Comparison of ENCODE assay signal across 8 mouse cellular contexts in the genomic region with DNA sequence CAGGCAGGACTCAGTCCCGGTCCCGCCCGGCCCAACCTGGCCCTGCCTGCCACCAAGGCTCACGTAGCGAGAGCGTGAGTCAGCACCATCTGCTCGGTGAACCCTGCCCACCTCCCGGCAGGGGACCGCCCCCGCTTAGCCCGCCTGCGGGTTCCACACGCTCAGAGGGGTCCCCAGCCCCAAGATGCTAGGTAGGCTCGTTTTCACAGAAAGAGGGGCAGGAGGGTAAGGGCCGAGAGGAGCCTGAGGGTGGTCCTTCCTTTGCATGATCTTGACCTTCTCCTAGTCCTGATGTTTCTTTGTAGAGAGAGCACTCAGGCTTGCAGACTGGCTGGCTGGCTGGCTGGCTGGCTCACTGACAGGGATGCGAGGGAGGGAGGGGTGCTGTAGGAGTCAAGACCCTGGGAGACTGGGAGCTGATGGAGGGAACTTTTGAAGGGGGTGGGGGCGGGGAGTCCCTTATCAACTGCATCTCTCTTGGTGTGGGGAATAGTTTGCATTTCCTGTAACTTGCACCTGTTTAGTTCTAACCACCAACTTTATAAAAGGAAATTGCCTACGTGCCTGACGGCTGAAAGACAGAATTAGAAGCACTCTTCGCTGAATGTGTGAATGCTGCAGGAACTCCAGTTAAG.
DNase-seq lines count a peak whose midpoint lies in the region; ATAC-seq and TF ChIP-seq lines count a peak whose summit lies in the region.

No protein-coding gene starts in this region.

- peaks cover 15% of the 10 kb centered on the region; the same call in 1 of the 2 replicates for H3K27me3 ChIP-seq in embryonic facial prominence, embryonic 13.5 days
- H3K27me3 ChIP-seq in kidney, adult 2 months (replicated peaks; ENCODE audit: control insufficient read depth, insufficient read depth, low read length), result no peaks in the 10 kb centered on the region
- H3K27me3 ChIP-seq in liver, embryonic 11.5 days (replicated peaks; ENCODE audit: control insufficient read depth, insufficient read depth, low read length), result peaks cover 7% of the 10 kb centered on the region
- H3K27me3 ChIP-seq in stomach, embryonic 15.5 days (replicated peaks), result no peaks in the 10 kb centered on the region

- H3K36me3 ChIP-seq in embryonic facial prominence, embryonic 13.5 days, result no peaks in the 10 kb centered on the region
- no peaks in the 10 kb centered on the region for H3K36me3 ChIP-seq in kidney, adult 2 months (ENCODE audit: control insufficient read depth, insufficient read depth, low read length)
- no peaks in the 10 kb centered on the region for H3K36me3 ChIP-seq in liver, embryonic 11.5 days (ENCODE audit: control insufficient read depth, insufficient read depth, low read length)
- no peaks in the 10 kb centered on the region for H3K36me3 ChIP-seq in stomach, embryonic 15.5 days

- H3K4me3 ChIP-seq in embryonic facial prominence, embryonic 13.5 days, result peak overlapping the region; percentile 40
- H3K4me3 ChIP-seq in kidney, adult 2 months (ENCODE audit: insufficient read depth, low read depth, low read length), result peak overlapping the region; percentile 24
- peak overlapping the region; percentile 39 for H3K4me3 ChIP-seq in liver, embryonic 11.5 days (ENCODE audit: low read depth, low read length)
- peak overlapping the region; percentile 35 for H3K4me3 ChIP-seq in stomach, embryonic 15.5 days (replicated peaks)

- TF ChIP-seq POLR2A in kidney, adult 2 months (IDR thresholded peaks at IDR 0.05; ENCODE audit: low read depth, low read length), result no peak

- 0% methylated on average over 20 of the region's 20 CpGs for WGBS in embryonic facial prominence, embryonic 13.5 days
- WGBS in kidney, adult 2 months, result 3% methylated on average over 20 of the region's 20 CpGs
- 1% methylated on average over 20 of the region's 20 CpGs for WGBS in liver, embryonic 11.5 days
- WGBS in stomach, embryonic 15.5 days, result 2% methylated on average over 19 of the region's 20 CpGs

- H3K4me1 ChIP-seq in embryonic facial prominence, embryonic 13.5 days, result peaks cover 20% of the 10 kb centered on the region
- peaks cover 10% of the 10 kb centered on the region; the same call in 1 of the 2 replicates for H3K4me1 ChIP-seq in kidney, adult 2 months (ENCODE audit: control insufficient read depth, insufficient read depth, low read length)
- peaks cover 7% of the 10 kb centered on the region for H3K4me1 ChIP-seq in liver, embryonic 11.5 days (replicated peaks; ENCODE audit: control insufficient read depth, insufficient read depth, low read length)
- H3K4me1 ChIP-seq in stomach, embryonic 15.5 days, result peaks cover 22% of the 10 kb centered on the region

- no peak for TF ChIP-seq CTCF in kidney, adult 2 months (conservative IDR thresholded peaks at IDR 0.05; ENCODE audit: insufficient read depth, insufficient read length, low read depth, low read length)

- ATAC-seq in embryonic facial prominence, embryonic 13.5 days (ENCODE audit: insufficient number of reproducible peaks, insufficient read depth, low FRiP score, low TSS enrichment, low read depth), result peak; percentile 20; the same call in 1 of the 2 replicates
- peak; percentile 78 for ATAC-seq in liver, embryonic 11.5 days (replicated peaks; ENCODE audit: low FRiP score)
- peak; percentile 42; the same call in 1 of the 2 replicates for ATAC-seq in monocyte, adult 5-6 weeks (replicated peaks; ENCODE audit: insufficient number of reproducible peaks, low FRiP score, low TSS enrichment, poor library complexity, severe bottlenecking)
- ATAC-seq in stomach, embryonic 15.5 days (ENCODE audit: insufficient read depth, low FRiP score, low read depth), result peak; percentile 60

- no peaks in the 10 kb centered on the region for H3K9me3 ChIP-seq in embryonic facial prominence, embryonic 13.5 days
- H3K9me3 ChIP-seq in liver, embryonic 11.5 days (ENCODE audit: control insufficient read depth, low read length), result no peaks in the 10 kb centered on the region
- no peaks in the 10 kb centered on the region for H3K9me3 ChIP-seq in stomach, embryonic 15.5 days

- DNase-seq in 3T3-L1 (ENCODE audit: low read depth, low spot score), result peak; percentile 59
- DNase-seq in adrenal gland, adult 2 months, result peak; percentile 81
- peak; percentile 68 for DNase-seq in heart, adult 8-10 months (ENCODE audit: low spot score)
- peak; percentile 95 for DNase-seq in kidney, adult 2 months
- peak; percentile 54 for DNase-seq in liver, embryonic 11.5 days (ENCODE audit: low spot score)

- peak overlapping the region; percentile 61 for H3K9ac ChIP-seq in embryonic facial prominence, embryonic 13.5 days
- H3K9ac ChIP-seq in liver, embryonic 11.5 days (ENCODE audit: low read depth, low read length), result no peak overlapping the region
- peak overlapping the region; percentile 20 for H3K9ac ChIP-seq in stomach, embryonic 15.5 days

- H3K27ac ChIP-seq in embryonic facial prominence, embryonic 13.5 days, result no peak overlapping the region
- peak overlapping the region; percentile 57; the same call in 1 of the 2 replicates for H3K27ac ChIP-seq in kidney, adult 2 months (ENCODE audit: insufficient read depth, low read depth, low read length)
- no peak overlapping the region for H3K27ac ChIP-seq in liver, embryonic 11.5 days (ENCODE audit: low read depth, low read length)
- H3K27ac ChIP-seq in stomach, embryonic 15.5 days, result peak overlapping the region; percentile 82

- H3K4me2 ChIP-seq in embryonic facial prominence, embryonic 13.5 days, result peak overlapping the region; percentile 82
- peak overlapping the region; percentile 70 for H3K4me2 ChIP-seq in liver, embryonic 11.5 days
- H3K4me2 ChIP-seq in stomach, embryonic 15.5 days, result peak overlapping the region; percentile 78

Comparison
In these comparisons a context has a peak if more than half of its experiments do, and no peak if none do; other contexts are left out.
1. ATAC-seq: peak in every context shown above with its lines; median percentile 78 in liver, embryonic 11.5 days; 60 in stomach, embryonic 15.5 days; 42 in monocyte, adult 5-6 weeks; 20 in embryonic facial prominence, embryonic 13.5 days.
2. H3K27ac ChIP-seq: peak in kidney, adult 2 months (single experiment) and stomach, embryonic 15.5 days (single experiment); none in embryonic facial prominence, embryonic 13.5 days (single experiment) and liver, embryonic 11.5 days (single experiment).
3. Peak in every context shown above with its lines, with median percentiles within 50 percentile points of each other: DNase-seq, H3K4me2 ChIP-seq and H3K4me3 ChIP-seq.